Mouse (Mus musculus) CH12.LX (cell line): ENCODE measurements at regions not wholly inside any gene's neighbourhood (a gene's known extent, or its start where the extent isn't known, plus 50 kb on each side); places are given as distances from the start of the nearest gene placed in this dataset.

Experiments
- CTCF ChIP-seq, 2 experiments: IDR thresholded peaks in 1 of 2; conservative IDR thresholded peaks in 1 of 2; 2 replicates each; pipeline ENCODE4 v1.5.1; 2011 to 2012; ENCODE audit warnings: low read depth in 2 of 2, low read length in 2 of 2, improper control_type of control experiment in 1 of 2, inconsistent platforms in 1 of 2, mild to moderate bottlenecking in 1 of 2, moderate library complexity in 1 of 2
- E2F4 ChIP-seq: IDR thresholded peaks from 2 replicates; pipeline ENCODE4 v1.6.1; 2011; ENCODE audit warnings: low read depth, low read length, improper control_type of control experiment; ENCODE audit not compliant: insufficient replicate concordance
- EP300 ChIP-seq: IDR thresholded peaks from 2 replicates; pipeline ENCODE4 v1.6.1; 2011; ENCODE audit warnings: low read length, improper control_type of control experiment
- KAT2A ChIP-seq: IDR thresholded peaks from 2 replicates; pipeline ENCODE4 v1.6.1; 2012; ENCODE audit warnings: low read length, improper control_type of control experiment, inconsistent platforms; ENCODE audit not compliant: insufficient replicate concordance
- MAFK ChIP-seq: IDR thresholded peaks from 2 replicates; pipeline ENCODE4 v1.6.1; 2011; ENCODE audit warnings: low read length, improper control_type of control experiment; ENCODE audit not compliant: insufficient replicate concordance
- MYC ChIP-seq: IDR thresholded peaks from 2 replicates; pipeline ENCODE4 v1.6.1; 2011; ENCODE audit warnings: low read depth, mild to moderate bottlenecking, improper control_type of control experiment, low read length
- POLR2A ChIP-seq: IDR thresholded peaks from 2 replicates; pipeline ENCODE4 v1.6.1; 2011; ENCODE audit warnings: low read depth, mild to moderate bottlenecking, improper control_type of control experiment, low read length
- RAD21 ChIP-seq: IDR thresholded peaks from 2 replicates; pipeline ENCODE4 v1.6.1; 2011; ENCODE audit warnings: low read depth, mild to moderate bottlenecking, low read length, improper control_type of control experiment, moderate library complexity
- TBP ChIP-seq: conservative IDR thresholded peaks from 2 replicates; pipeline ENCODE4 v1.6.1; 2011; ENCODE audit warnings: low read depth, low read length, improper control_type of control experiment
- ZNF384 ChIP-seq: IDR thresholded peaks from 2 replicates; pipeline ENCODE4 v1.6.1; 2012; ENCODE audit warnings: low read depth, low read length, improper control_type of control experiment, inconsistent platforms

GRCm38 (mm10) chr7:125104011-125104410 is 340.5 kb upstream of the Kdm8 start:
- no peak for TF ChIP-seq E2F4
- no peak for TF ChIP-seq POLR2A
- TF ChIP-seq EP300: no peak
- no peak for TF ChIP-seq ZNF384
- no peak for TF ChIP-seq RAD21
- no peak for TF ChIP-seq TBP
- TF ChIP-seq KAT2A: no peak
- no peak for TF ChIP-seq CTCF (conservative IDR thresholded peaks at IDR 0.05 in 1 of 2, IDR thresholded peaks at IDR 0.05 in 1 of 2; ENCODE audit: low read depth in 2 of 2, low read length in 2 of 2)
- no peak for TF ChIP-seq MYC
- no peak for TF ChIP-seq MAFK
